Mouse (Mus musculus): ENCODE measurements around the gene Cd209c.

The Cd209c gene

DNA sequence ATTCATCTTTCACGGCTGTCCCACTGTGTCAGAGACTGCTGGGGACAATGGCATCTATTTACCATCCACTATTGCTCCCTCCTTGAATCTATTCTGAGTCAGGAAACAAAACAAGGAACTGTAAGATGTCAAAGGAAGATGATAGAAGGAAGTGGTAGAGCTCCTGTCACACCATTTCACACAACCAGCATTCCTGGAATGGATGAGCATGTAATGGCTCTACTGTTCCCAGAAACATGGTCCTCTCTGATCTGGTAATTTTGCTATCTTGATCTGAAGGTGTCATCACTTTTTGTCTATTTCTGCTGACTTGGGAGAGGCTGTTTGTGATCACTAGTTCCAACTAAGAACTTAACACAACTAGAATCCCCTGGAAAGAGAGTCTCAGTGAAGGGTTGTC is at the start of gene Cd209c:
Gene Cd209c, minus strand, starts transcription at position 101 of the 400 bp plus-strand sequence.
- no peak for DNase-seq

DNA sequence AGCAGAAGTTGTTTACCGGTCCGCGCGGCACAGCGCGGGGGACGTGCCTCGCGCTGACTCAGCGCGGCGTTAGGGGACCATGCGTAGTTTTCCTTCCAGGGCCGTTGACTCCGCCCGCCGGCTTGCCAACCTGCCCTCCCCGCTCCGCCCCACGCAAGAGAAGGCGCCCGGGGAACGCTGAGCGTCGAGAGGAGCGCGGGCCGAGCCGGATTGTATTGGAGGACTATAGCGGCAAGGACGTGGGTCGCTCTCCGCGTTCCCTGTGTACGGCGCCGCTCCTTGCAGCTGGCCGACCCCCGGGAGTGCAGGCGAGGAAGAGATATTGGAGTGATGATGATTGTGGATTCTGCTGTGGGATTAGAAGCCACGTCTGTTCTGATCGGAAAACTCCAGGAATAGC is 39.7 kb upstream of the Cd209c start:
- no peak for DNase-seq

- peak; percentile 2 for DNase-seq
These were observed 1.5 kb upstream of the Cd209c start for GRCm38 (mm10) chr8:3956037-3956436.

DNA sequence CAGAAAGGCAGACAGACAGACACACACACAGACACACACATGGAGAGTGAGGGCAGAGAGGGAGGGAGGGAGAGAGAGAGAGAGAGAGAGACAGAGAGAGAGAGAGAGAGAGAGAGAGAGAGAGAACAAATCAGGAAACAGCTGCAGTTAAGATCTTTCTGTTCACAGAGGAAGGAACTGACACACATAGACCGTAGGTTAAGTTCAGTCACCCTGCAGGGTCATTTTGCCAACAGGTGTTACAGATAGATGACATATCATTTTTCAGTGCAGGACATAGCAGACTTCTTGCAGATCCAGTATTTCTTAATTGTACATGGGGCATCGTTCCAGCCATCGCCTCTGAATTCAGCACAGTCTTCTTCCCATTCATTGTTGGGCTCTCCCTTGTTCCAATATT is 14.5 kb downstream of the Cd209c start:
- no peak for DNase-seq

DNA sequence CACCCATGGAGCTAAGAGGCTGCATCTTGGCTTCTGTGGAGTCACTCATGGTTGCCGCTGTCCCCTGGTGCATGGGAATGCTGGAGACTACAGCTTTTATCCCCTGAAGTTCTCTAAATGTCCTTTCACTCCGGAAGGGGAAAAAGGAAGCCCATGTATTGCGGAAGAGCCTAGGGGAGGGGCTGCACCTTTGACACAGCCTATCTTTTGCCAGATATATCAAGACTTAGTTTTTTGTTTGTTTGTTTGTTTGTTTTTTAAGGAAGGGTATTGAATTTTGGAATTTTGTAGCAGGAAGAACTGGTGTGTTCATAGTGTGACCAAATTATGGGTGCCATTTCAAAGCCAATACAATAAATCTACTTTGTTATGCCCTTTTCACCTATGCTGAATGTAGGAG is 27.8 kb downstream of the Cd209c start, which contains the start of gene Cd209b:
Gene Cd209b, minus strand, starts transcription at position 101 of the 400 bp plus-strand sequence.
- no peak for DNase-seq

Measured in lung, postnatal 14 days (tissue).